Mouse (Mus musculus): ENCODE data around the gene Hao2. TPM values are rescaled to one million over a fixed set of nuclear protein-coding genes. Genes with fewer than 3 reads are reported as not detected.
A peak's percentile ranks its signal among the peaks of the same experiment; 100 is the strongest.

The Hao2 gene
- polyA plus RNA-seq (2016; fragmentation: Nextera tagmentation; extraction: Ambion mirVana), result not detected in 2 replicates

DNA sequence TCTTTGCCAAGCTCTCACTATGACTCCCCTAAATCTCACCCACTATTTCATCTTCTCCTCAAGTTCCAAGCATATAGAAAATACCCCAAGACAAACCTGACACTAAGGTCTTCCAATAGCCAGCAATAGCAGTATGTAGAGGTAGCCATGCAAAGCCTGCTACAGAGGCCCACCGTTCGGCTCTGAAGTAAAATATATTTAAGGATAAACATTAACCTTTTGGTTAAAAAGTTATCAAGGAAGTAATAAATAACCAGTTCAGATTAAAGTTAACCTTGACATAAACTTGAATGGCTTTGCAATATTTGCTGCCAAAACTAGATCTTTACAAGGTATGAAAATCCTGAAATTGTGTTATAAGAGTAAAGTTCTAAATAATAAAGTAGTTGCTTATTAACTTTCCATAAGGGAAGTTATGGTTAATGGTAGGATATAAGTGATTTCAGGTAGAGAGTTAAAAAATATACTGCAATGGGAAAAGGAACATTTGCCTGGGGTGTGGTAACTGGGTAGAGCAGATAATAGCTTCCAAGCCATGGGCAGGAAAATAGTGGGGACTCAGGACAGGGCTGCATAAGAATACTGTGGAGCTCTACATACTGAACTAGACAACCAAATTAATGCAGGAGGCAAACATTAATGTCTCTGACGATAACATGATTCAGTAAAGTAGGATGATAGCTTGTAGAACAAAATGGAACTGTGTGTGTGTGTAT is at the start of gene Hao2:
Gene Hao2 (minus strand): TSS at position 183 of the 716 bp plus-strand sequence.
- H3K27ac ChIP-seq (replicated peaks), result no peak within 1 kb of the TSS
- H3K4me1 ChIP-seq, result no peaks in the 10 kb centered on the region
- no peak for DNase-seq (ENCODE audit: low spot score)
- H3K4me3 ChIP-seq, result no peak within 1 kb of the TSS
- 85% methylated on average over 3 of the region's 3 CpGs for WGBS
- H3K27me3 ChIP-seq (replicated peaks; ENCODE audit: low read depth, poor library complexity, severe bottlenecking), result no peaks in the 10 kb centered on the region
- no peaks in the 10 kb centered on the region for H3K9me3 ChIP-seq
- no peaks in the 10 kb centered on the region for H3K36me3 ChIP-seq (replicated peaks)

DNA sequence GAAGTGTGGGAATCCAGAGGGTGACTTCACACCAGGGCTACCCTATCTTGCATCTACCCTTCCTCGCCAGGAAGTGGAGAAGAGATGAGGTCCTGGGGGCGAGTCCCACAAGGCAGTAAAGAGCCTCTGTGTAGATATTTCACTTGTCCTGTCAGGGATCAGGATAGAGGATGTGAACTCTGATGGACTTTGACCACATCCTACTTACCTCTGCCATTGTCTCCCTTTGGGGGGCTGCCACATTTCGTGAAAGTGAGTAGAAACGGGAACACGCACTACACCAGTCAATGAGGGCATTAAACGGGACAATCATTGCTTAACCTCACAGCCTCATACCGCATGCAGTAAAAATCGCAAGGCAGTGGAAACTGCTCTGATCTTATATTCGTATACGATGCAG is 48.6 kb upstream of the Hao2 start:
- Histone ChIP-seq H3K4me1 (peaks cover 11% of the 10 kb centered on the region), H3K4me3 (peak overlapping the region; percentile 51), H3K27ac (replicated peaks) (no peak overlapping the region), H3K27me3 (replicated peaks; ENCODE audit: low read depth, poor library complexity, severe bottlenecking) (0 out of 2 replicates have a peak, but pooled peaks cover 18% of the 10 kb centered on the region), H3K9me3 (no peaks in the 10 kb centered on the region), H3K36me3 (replicated peaks) (no peaks in the 10 kb centered on the region)
- DNase-seq (ENCODE audit: low spot score), result no peak
- 46% methylated on average over 10 of the region's 10 CpGs for WGBS

DNA sequence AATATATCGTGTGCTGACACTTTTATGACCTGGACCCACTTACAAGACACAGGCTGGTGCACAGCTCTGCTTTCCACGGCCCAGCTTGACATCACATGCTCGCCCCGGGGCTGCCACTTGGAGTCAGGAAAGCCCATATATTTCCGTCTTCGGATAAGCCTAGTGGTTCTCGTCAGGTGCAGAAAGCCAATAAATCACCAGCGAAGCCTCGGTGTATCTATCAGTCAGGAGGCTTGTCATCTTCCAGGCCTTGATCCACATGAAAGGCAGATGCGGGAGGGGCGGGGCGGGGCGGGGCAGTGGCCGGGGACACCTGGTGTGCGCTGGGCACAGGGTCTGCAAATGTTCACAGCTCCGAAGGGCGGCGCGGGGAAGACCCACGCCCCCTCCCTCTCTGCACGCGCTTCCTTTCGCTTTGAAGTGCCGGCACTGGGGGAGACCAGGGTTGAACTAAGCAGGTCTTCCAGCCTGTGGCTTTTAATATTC is 48.1 kb upstream of the Hao2 start:
- WGBS, result 13% methylated on average over 24 of the region's 24 CpGs

DNA sequence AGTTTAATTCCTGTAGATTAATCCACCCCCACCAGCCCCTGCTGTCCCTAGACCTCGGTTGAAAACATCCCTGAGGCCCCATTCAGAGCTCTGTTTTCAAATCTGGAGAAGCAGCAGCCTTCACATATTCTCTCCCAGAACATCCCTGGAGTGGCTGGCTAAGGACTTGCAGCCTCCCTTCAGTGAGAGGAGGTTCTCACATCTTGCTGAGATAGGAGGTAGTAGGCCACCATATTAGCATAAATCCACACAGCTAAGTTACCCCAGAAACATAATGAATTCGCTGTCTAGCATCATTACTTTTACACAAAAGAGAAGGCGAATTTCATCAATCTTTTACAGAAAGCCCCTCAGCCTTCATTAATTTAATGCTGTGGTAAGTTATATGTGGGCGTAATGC is 47.2 kb upstream of the Hao2 start:
- 74% methylated on average over 4 of the region's 4 CpGs for WGBS
- no peak overlapping the region for H3K4me3 ChIP-seq
- H3K4me1 ChIP-seq, result peaks cover 13% of the 10 kb centered on the region
- no peaks in the 10 kb centered on the region for H3K9me3 ChIP-seq
- H3K36me3 ChIP-seq (replicated peaks), result no peaks in the 10 kb centered on the region
- 0 out of 2 replicates have a peak, but pooled peaks cover 18% of the 10 kb centered on the region for H3K27me3 ChIP-seq (replicated peaks; ENCODE audit: low read depth, poor library complexity, severe bottlenecking)
- DNase-seq (ENCODE audit: low spot score), result no peak
- H3K27ac ChIP-seq (replicated peaks), result no peak overlapping the region

More for the DNA sequence above, 48.1 kb upstream of the Hao2 start:
- Histone ChIP-seq H3K27me3 (replicated peaks; ENCODE audit: low read depth, poor library complexity, severe bottlenecking) (0 out of 2 replicates have a peak, but pooled peaks cover 18% of the 10 kb centered on the region), H3K27ac (replicated peaks) (no peak overlapping the region), H3K36me3 (replicated peaks) (no peaks in the 10 kb centered on the region), H3K9me3 (no peaks in the 10 kb centered on the region), H3K4me1 (peaks cover 11% of the 10 kb centered on the region), H3K4me3 (peak overlapping the region; percentile 51)
- DNase-seq (ENCODE audit: low spot score), result peak; percentile 52

DNA sequence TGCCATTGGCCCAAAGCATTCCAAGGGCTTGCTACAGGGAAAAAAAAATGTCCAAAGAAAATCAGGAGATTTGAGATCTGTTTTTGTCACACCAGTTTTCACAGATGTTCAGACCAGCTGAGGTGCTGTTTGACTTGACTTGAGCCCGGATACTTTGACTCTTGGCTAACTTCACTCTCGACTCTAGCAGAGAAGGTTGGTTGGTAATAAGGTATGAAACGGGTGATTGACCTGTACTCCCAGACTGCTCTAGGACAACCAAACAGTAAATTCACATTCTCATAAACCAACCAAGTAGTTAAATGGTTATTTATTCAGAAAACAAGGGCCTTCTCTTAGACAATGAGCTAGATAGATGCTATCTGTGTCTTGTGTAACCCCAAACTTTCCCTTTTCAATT is 43.4 kb upstream of the Hao2 start:
- WGBS, result 88% methylated on average over 3 of the region's 3 CpGs
- Histone ChIP-seq H3K27me3 (replicated peaks; ENCODE audit: low read depth, poor library complexity, severe bottlenecking) (0 out of 2 replicates have a peak, but pooled peaks cover 9% of the 10 kb centered on the region), H3K36me3 (replicated peaks) (no peaks in the 10 kb centered on the region), H3K4me3 (no peak overlapping the region), H3K27ac (replicated peaks) (no peak overlapping the region), H3K9me3 (no peaks in the 10 kb centered on the region), H3K4me1 (peaks cover 10% of the 10 kb centered on the region)
- no peak for DNase-seq (ENCODE audit: low spot score)

DNA sequence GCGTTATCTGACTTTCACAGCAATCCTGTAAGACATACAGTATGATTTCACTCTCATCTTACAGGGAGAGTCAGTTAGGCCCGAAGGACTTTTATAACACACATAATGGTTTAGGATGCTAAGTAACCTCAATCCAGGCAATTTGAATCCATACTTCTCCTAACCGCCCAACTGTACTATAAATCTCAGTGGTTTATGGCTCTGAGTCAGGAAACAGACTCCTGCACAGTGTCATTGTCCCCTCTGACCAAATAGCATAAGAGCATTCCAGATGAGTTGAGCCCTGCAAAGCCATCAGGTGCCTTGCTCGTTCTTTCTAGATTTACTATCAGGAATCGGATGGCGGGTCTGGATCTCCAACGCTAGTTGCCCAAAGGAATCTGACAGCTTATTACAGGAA is 41.6 kb upstream of the Hao2 start:
- Histone ChIP-seq H3K27me3 (replicated peaks; ENCODE audit: low read depth, poor library complexity, severe bottlenecking) (no peaks in the 10 kb centered on the region), H3K36me3 (replicated peaks) (no peaks in the 10 kb centered on the region), H3K27ac (replicated peaks) (no peak overlapping the region), H3K9me3 (no peaks in the 10 kb centered on the region), H3K4me3 (no peak overlapping the region), H3K4me1 (peaks cover 3% of the 10 kb centered on the region; the same call in 1 of the 2 replicates)
- no peak for DNase-seq (ENCODE audit: low spot score)
- WGBS, result 92% methylated on average over 7 of the region's 7 CpGs

DNA sequence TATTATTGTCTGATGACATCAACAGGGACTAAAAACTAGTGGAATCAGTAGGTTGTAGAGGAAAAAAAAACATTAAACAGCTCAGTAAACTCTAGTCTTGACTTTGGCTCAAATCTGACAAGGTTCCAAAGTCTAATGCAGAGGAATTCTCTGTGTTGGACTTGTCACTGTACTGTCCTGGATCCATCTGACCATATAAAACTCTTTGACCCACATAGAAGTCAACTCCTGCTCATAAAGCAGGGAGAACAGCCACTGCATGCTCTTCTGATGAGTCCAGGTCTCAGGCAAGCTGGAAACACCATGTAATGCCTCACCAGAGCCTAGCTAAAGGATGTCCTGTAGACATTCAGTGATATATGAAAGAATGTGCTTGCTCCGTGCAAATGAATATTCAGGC is 41.0 kb upstream of the Hao2 start:
- Histone ChIP-seq H3K9me3 (no peaks in the 10 kb centered on the region), H3K4me3 (no peak overlapping the region), H3K4me1 (peaks cover 3% of the 10 kb centered on the region; the same call in 1 of the 2 replicates), H3K36me3 (replicated peaks) (no peaks in the 10 kb centered on the region), H3K27me3 (replicated peaks; ENCODE audit: low read depth, poor library complexity, severe bottlenecking) (no peaks in the 10 kb centered on the region), H3K27ac (replicated peaks) (no peak overlapping the region)
- WGBS, result 92% methylated on average over 1 of the region's 1 CpGs
- no peak for DNase-seq (ENCODE audit: low spot score)

DNA sequence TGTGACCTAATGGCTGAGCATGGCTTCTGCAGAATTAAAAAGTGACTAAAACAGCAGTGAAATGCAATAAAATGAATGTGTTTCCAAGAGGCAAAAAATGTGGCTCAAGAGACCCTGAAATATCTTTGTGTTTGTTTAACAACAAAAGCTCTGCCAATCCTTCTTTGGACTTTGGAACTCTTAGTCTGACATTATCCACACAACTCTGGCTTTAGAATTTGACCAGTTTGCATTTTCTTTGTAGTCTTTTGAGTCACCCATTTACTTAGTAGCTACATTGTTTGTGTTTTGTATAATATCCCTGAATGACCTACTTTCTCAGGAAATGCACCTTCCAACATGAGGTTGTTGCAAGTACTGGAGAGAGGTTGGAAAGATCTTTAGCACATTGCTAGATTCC is 39.4 kb upstream of the Hao2 start:
- H3K36me3 ChIP-seq (replicated peaks), result no peaks in the 10 kb centered on the region
- H3K27ac ChIP-seq (replicated peaks), result no peak overlapping the region

DNA sequence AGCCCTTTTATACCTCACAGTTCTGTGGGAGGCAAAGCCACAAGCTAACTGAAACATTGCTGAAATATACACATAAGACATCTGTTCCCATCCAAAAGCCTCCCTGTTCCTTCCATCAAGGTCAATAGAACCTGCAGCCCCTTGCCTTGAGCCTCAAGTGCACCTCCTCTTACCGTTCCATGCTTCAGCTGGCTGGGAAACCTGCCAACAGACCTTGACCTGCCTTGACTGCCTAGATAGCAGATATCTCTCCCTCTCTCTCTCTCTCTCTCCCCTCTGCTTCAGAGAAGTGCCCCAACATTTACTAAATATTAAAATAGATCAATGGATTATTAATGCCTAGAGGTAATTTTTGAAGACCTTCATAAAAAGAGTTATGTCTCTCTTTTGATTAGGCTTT is 38.8 kb upstream of the Hao2 start:
- no peaks in the 10 kb centered on the region for H3K9me3 ChIP-seq
- H3K27ac ChIP-seq (replicated peaks), result no peak overlapping the region
- WGBS, result 84% methylated on average over 1 of the region's 1 CpGs
- no peak for DNase-seq (ENCODE audit: low spot score)
- no peaks in the 10 kb centered on the region for H3K36me3 ChIP-seq (replicated peaks)
- no peak overlapping the region for H3K4me3 ChIP-seq
- peaks cover 3% of the 10 kb centered on the region; the same call in 1 of the 2 replicates for H3K4me1 ChIP-seq
- no peaks in the 10 kb centered on the region for H3K27me3 ChIP-seq (replicated peaks; ENCODE audit: low read depth, poor library complexity, severe bottlenecking)

More for the DNA sequence above, 39.4 kb upstream of the Hao2 start:
- Histone ChIP-seq H3K4me1 (peaks cover 3% of the 10 kb centered on the region; the same call in 1 of the 2 replicates), H3K4me3 (no peak overlapping the region), H3K27me3 (replicated peaks; ENCODE audit: low read depth, poor library complexity, severe bottlenecking) (no peaks in the 10 kb centered on the region), H3K9me3 (no peaks in the 10 kb centered on the region)
- DNase-seq (ENCODE audit: low spot score), result no peak

DNA sequence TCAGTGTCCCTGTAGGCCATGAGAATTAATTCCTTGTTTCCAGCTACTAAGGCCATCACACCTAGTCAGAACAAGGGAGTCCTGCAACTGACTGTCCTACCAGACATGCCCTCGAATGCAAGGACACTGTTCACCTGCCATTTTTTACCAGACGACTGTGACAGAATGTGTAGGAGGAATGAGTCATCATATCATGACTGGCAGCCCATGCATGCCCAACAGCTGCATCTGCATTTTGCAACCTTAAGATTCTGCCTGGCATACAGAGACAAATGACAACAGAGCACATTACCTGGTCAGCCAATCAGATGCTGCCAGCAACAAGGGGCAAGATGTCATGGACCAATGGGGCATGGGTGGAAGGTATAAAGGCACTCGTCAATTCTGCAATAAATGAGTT is 27.4 kb upstream of the Hao2 start:
- H3K4me1 ChIP-seq, result no peaks in the 10 kb centered on the region
- H3K27ac ChIP-seq (replicated peaks), result no peak overlapping the region
- H3K4me3 ChIP-seq, result no peak overlapping the region
- DNase-seq (ENCODE audit: low spot score), result no peak
- no peaks in the 10 kb centered on the region for H3K9me3 ChIP-seq
- H3K27me3 ChIP-seq (replicated peaks; ENCODE audit: low read depth, poor library complexity, severe bottlenecking), result no peaks in the 10 kb centered on the region
- 83% methylated on average over 3 of the region's 3 CpGs for WGBS
- no peaks in the 10 kb centered on the region for H3K36me3 ChIP-seq (replicated peaks)

DNA sequence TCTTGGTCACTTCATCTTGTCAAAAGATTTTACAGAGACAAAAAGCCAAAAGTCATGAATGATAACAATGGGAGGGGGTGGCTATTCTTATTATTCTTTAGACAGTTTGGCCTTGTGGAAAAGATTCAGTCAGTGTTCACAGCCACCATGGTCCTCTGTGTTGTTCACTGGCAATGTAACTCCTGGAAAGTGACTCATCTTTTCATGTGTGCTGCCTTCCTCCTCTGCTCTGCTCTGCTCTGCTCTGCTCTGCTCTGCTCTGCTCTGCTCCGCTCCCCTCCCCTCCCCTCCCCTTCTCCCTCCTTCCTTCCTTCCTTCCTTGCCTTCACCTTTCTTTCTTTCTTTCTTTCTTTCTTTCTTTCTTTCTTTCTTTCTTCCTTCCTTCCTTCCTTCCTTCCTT is 24.2 kb upstream of the Hao2 start:
- 100% methylated on average over 1 of the region's 1 CpGs for WGBS
- no peak for DNase-seq (ENCODE audit: low spot score)
- no peak overlapping the region for H3K27ac ChIP-seq (replicated peaks)
- no peaks in the 10 kb centered on the region for H3K9me3 ChIP-seq
- no peaks in the 10 kb centered on the region for H3K36me3 ChIP-seq (replicated peaks)
- no peaks in the 10 kb centered on the region for H3K4me1 ChIP-seq
- no peaks in the 10 kb centered on the region for H3K27me3 ChIP-seq (replicated peaks; ENCODE audit: low read depth, poor library complexity, severe bottlenecking)
- H3K4me3 ChIP-seq, result no peak overlapping the region

DNA sequence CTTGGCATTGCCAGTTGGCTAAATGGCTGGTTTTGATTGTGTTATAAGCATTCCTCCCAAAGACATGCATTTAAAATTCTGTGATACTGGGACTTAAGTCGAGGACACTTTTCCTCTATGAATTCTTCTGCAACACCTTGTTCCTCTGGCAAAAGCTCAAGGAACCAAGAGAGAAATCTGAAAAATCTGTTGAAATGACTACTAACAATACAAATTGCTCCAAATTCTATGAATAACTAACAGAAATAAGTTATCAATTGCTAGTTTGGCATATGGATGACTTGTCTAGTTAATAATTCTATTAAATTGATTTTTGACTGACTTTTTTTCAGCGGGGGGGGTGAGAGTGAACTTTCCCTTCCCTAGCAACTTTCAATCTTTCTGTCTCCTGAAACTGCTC is 23.8 kb upstream of the Hao2 start:
- no peaks in the 10 kb centered on the region for H3K9me3 ChIP-seq
- H3K27me3 ChIP-seq (replicated peaks; ENCODE audit: low read depth, poor library complexity, severe bottlenecking), result no peaks in the 10 kb centered on the region
- no peaks in the 10 kb centered on the region for H3K4me1 ChIP-seq
- no peak overlapping the region for H3K4me3 ChIP-seq
- no peak for DNase-seq (ENCODE audit: low spot score)
- WGBS, result 88% methylated on average over 2 of the region's 2 CpGs
- H3K27ac ChIP-seq (replicated peaks), result no peak overlapping the region
- H3K36me3 ChIP-seq (replicated peaks), result no peaks in the 10 kb centered on the region

DNA sequence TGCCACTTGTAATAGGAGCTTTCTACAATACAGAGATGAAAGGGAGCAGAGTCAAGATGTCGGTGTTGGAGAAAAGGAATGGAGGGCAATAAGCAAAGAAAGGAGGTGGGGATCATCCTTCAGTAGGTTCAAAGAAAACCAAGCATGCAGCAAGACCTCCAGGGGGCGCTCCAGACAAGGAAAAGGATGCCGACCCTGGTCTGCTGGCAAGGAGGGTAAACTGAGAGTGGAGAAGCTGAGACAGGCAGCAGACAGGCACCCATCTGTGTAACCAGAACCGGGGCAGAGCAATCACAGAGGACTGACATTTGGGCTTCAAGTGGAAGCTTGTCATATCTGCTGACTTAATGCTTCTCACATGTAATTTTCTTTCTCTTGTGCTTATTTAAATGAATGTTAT is 22.6 kb upstream of the Hao2 start:
- WGBS, result 8% methylated on average over 4 of the region's 4 CpGs
- Histone ChIP-seq H3K27me3 (replicated peaks; ENCODE audit: low read depth, poor library complexity, severe bottlenecking) (no peaks in the 10 kb centered on the region), H3K4me3 (no peak overlapping the region), H3K4me1 (no peaks in the 10 kb centered on the region), H3K27ac (replicated peaks) (no peak overlapping the region), H3K9me3 (no peaks in the 10 kb centered on the region), H3K36me3 (replicated peaks) (no peaks in the 10 kb centered on the region)
- peak; percentile 83 for DNase-seq (ENCODE audit: low spot score)

Measured in embryonic facial prominence, embryonic 10.5 days (tissue).